ENCODE assay signal across 1 mouse cellular context in the genomic region with DNA sequence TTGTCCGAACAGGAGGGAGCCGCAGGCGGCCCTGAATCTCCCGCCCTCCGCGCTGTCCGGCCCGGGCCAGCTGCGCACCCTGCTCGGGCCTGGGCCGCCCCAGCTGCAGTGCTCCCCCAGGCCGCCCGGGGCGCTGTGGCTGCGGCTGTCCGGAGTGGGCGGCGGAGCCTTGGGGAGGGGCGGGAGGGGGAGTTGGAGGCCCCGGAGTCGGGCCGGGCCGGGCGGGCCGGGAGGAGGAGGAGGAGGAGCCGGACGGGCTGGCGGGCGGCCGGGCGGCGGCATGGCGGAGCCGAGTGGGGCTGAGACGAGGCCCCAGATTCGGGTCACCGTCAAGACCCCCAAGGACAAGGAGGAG.
TF ChIP-seq lines count a peak whose summit lies in the region.

A gene (plus strand): TSS at position 234 of the 355 bp plus-strand sequence.

TF ChIP-seq in CH12.LX, 34 proteins besides CTCF, POLR2A, EP300 and RAD21 (continued from another document):
- TF ChIP-seq ETS1 (conservative IDR thresholded peaks at IDR 0.05; ENCODE audit: low read depth, low read length) (no peak), ZNF384 (IDR thresholded peaks at IDR 0.05; ENCODE audit: low read depth, low read length) (no peak), MAZ (IDR thresholded peaks at IDR 0.05; ENCODE audit: low read depth, low read length) (peak; percentile 69; the same call in 1 of the 2 replicates), ZC3H11A (IDR thresholded peaks at IDR 0.05; ENCODE audit: low read depth, low read length) (no peak), POLR2AphosphoS2 (IDR thresholded peaks at IDR 0.05; ENCODE audit: low read depth, low read length) (no peak), MEF2A (IDR thresholded peaks at IDR 0.05; ENCODE audit: borderline replicate concordance, low read depth, low read length) (peak; percentile 32; the same call in 1 of the 2 replicates), MYC (IDR thresholded peaks at IDR 0.05; ENCODE audit: low read depth, low read length) (no peak)
TF ChIP-seq in CH12.LX: peak in this region for 11.
